Mouse (Mus musculus) kidney, adult 2 months (tissue): ENCODE results near the gene Sptan1. TPM values are rescaled to one million over a fixed set of nuclear protein-coding genes. Genes with fewer than 3 reads are reported as not detected.

Source experiments
- DNase-seq: peaks from one replicate; pipeline ENCODE4 v3.0.0; 2021
- H3K27ac ChIP-seq: fragments of 200-500 bp; 2 replicates; pipeline ENCODE4 v1.5.1; 2012; ENCODE audit warnings: low read depth, low read length, control low read depth, inconsistent platforms; ENCODE audit not compliant: insufficient read depth
- H3K27me3 ChIP-seq: fragments of 200-500 bp; replicated peaks from 2 replicates; pipeline ENCODE4 v1.6.1; 2012; ENCODE audit warnings: mild to moderate bottlenecking, moderate library complexity, low read length, inconsistent platforms; ENCODE audit not compliant: control insufficient read depth, insufficient read depth
- H3K36me3 ChIP-seq: fragments of 200-500 bp; 2 replicates; pipeline ENCODE4 v1.6.1; 2012; ENCODE audit warnings: mild to moderate bottlenecking, moderate library complexity, low read length, inconsistent platforms; ENCODE audit not compliant: control insufficient read depth, insufficient read depth
- H3K4me1 ChIP-seq: fragments of 200-500 bp; 2 replicates; pipeline ENCODE4 v1.6.1; 2011; ENCODE audit warnings: low read length; ENCODE audit not compliant: control insufficient read depth, insufficient read depth
- H3K4me3 ChIP-seq: fragments of 200-500 bp; 2 replicates; pipeline ENCODE4 v1.5.1; 2011; ENCODE audit warnings: mild to moderate bottlenecking, low read depth, low read length, control low read depth; ENCODE audit not compliant: insufficient read depth
- CTCF ChIP-seq: fragments of 200-500 bp; conservative IDR thresholded peaks from 2 replicates; pipeline ENCODE4 v1.5.1; 2011; ENCODE audit warnings: low read depth, mild to moderate bottlenecking, control low read depth, low read length, moderate library complexity, mixed read lengths; ENCODE audit not compliant: insufficient read depth, insufficient read length
- POLR2A ChIP-seq: fragments of 200-500 bp; IDR thresholded peaks from one replicate; pipeline ENCODE4 v1.6.1; 2011; ENCODE audit warnings: low read depth, low read length, control low read depth
- WGBS: fragments of 180-500 bp; shearing (Covaris S2); methylation state at CpG from one replicate; pipeline ENCODE4 v1.1.7; 2018; 5-methylcytosine and 5-hydroxymethylcytosine counted together
- polyA plus RNA-seq: library from polyadenylated mRNA; depleted of rRNA; stranded (reverse); fragments of >200 nt; gene quantifications from 2 replicates; pipeline ENCODE4 v1.2.3, GENCODE M21; 2012; rRNA removed

The Sptan1 gene
- 237 and 250 TPM in 2 replicates for polyA plus RNA-seq

- under 1% methylated on average over 82 of the region's 82 CpGs for WGBS
- TF ChIP-seq POLR2A (peak; percentile 73), CTCF (no peak)
- Histone ChIP-seq H3K4me1 (peaks cover 38% of the 10 kb centered on the region), H3K27me3 (no peaks in the 10 kb centered on the region), H3K27ac (peak within 1 kb of the TSS; percentile 96), H3K36me3 (peaks cover 2% of the 10 kb centered on the region; the same call in 1 of the 2 replicates), H3K4me3 (peak within 1 kb of the TSS; percentile 84)
- DNase-seq: peak; percentile 97
These were observed at the start of gene Sptan1 for GRCm38 (mm10) chr2:29965250-29965843. TSS of gene Sptan1 (plus strand) at chr2:29965560.

- H3K27me3 ChIP-seq: no peaks in the 10 kb centered on the region
- 0 out of 2 replicates have a peak, but pooled peaks cover 3% of the 10 kb centered on the region for H3K4me1 ChIP-seq
- TF ChIP-seq POLR2A: no peak
- TF ChIP-seq CTCF: no peak
- no peak overlapping the region for H3K27ac ChIP-seq
- DNase-seq: no peak
- WGBS: 87% methylated on average over 11 of the region's 11 CpGs
- H3K4me3 ChIP-seq: no peak overlapping the region
- H3K36me3 ChIP-seq: no peaks in the 10 kb centered on the region; the same call in 1 of the 2 replicates
These were observed 47.7 kb upstream of the Sptan1 start for GRCm38 (mm10) chr2:29917621-29918020.

GRCm38 (mm10) chr2:29922011-29922410, 43.3 kb upstream of the Sptan1 start:
- Histone ChIP-seq H3K4me3 (no peak overlapping the region), H3K4me1 (0 out of 2 replicates have a peak, but pooled peaks cover 3% of the 10 kb centered on the region), H3K36me3 (no peaks in the 10 kb centered on the region; the same call in 1 of the 2 replicates), H3K27ac (no peak overlapping the region), H3K27me3 (no peaks in the 10 kb centered on the region)
- DNase-seq: peak; percentile 79
- WGBS: 19% methylated on average over 11 of the region's 11 CpGs
- TF ChIP-seq POLR2A (no peak), CTCF (no peak)

GRCm38 (mm10) chr2:29926542-29926941, 38.8 kb upstream of the Sptan1 start:
- TF ChIP-seq POLR2A: no peak
- no peak for TF ChIP-seq CTCF
- Histone ChIP-seq H3K27me3 (no peaks in the 10 kb centered on the region), H3K4me3 (no peak overlapping the region), H3K36me3 (no peaks in the 10 kb centered on the region; the same call in 1 of the 2 replicates), H3K27ac (no peak overlapping the region), H3K4me1 (0 out of 2 replicates have a peak, but pooled peaks cover 3% of the 10 kb centered on the region)
- peak; percentile 94 for DNase-seq
- WGBS: 52% methylated on average over 5 of the region's 5 CpGs

GRCm38 (mm10) chr2:29930506-29930905, 34.9 kb upstream of the Sptan1 start:
- no peaks in the 10 kb centered on the region for H3K27me3 ChIP-seq
- TF ChIP-seq POLR2A (no peak), CTCF (no peak)
- H3K4me3 ChIP-seq: no peak overlapping the region
- H3K36me3 ChIP-seq: no peaks in the 10 kb centered on the region; the same call in 1 of the 2 replicates
- H3K4me1 ChIP-seq: no peaks in the 10 kb centered on the region
- H3K27ac ChIP-seq: no peak overlapping the region
- no peak for DNase-seq
- 87% methylated on average over 10 of the region's 10 CpGs for WGBS

GRCm38 (mm10) chr2:29931194-29931593, 34.2 kb upstream of the Sptan1 start:
- TF ChIP-seq POLR2A: no peak
- Histone ChIP-seq H3K36me3 (no peaks in the 10 kb centered on the region; the same call in 1 of the 2 replicates), H3K27me3 (no peaks in the 10 kb centered on the region), H3K27ac (no peak overlapping the region), H3K4me3 (no peak overlapping the region), H3K4me1 (peaks cover 5% of the 10 kb centered on the region; the same call in 1 of the 2 replicates)
- no peak for DNase-seq
- WGBS: 88% methylated on average over 6 of the region's 6 CpGs

- Histone ChIP-seq H3K27ac (peak within 1 kb of the TSS; percentile 90), H3K4me3 (peak within 1 kb of the TSS; percentile 98), H3K36me3 (peaks cover 3% of the 10 kb centered on the region), H3K4me1 (peaks cover 6% of the 10 kb centered on the region; the same call in 1 of the 2 replicates), H3K27me3 (no peaks in the 10 kb centered on the region)
- 2% methylated on average over 44 of the region's 44 CpGs for WGBS
- peak; percentile 97 for DNase-seq
- TF ChIP-seq CTCF: peak; percentile 66
- no peak for TF ChIP-seq POLR2A
These were observed 30.3 kb upstream of the Sptan1 start, which contains the start of gene Gle1 for GRCm38 (mm10) chr2:29934906-29935599. TSS of gene Gle1 (plus strand) at chr2:29935426.
